8 mouse cellular contexts compared by ENCODE assay signal in genomic region chr10:105840928-105841888, GRCm38 (mm10). TPM values are rescaled to one million over a fixed set of nuclear protein-coding genes. Genes with fewer than 3 reads are reported as not detected.
A peak's percentile ranks its signal among the peaks of the same experiment; 100 is the strongest.
DNase-seq lines count a peak whose midpoint lies in the region; ATAC-seq lines count a peak whose summit lies in the region.

Gene Ccdc59, plus strand, starts transcription at chr10:105841067.
Gene Mettl25, minus strand, starts transcription at chr10:105841380.

- H3K9me3 ChIP-seq in forebrain, embryonic 14.5 days (replicated peaks; ENCODE audit: control insufficient read depth, low read length): no peaks in the 10 kb centered on the region
- H3K9me3 ChIP-seq in neural tube, embryonic 15.5 days (replicated peaks): no peaks in the 10 kb centered on the region

- peak within 1 kb of the TSS; percentile 72 for H3K4me2 ChIP-seq in forebrain, embryonic 14.5 days (ENCODE audit: low read length)
- H3K4me2 ChIP-seq in neural tube, embryonic 15.5 days: peak within 1 kb of the TSS; percentile 74

- H3K36me3 ChIP-seq in forebrain, embryonic 14.5 days (ENCODE audit: control insufficient read depth, insufficient read depth, low read length): peaks cover 32% of the 10 kb centered on the region
- peaks cover 30% of the 10 kb centered on the region for H3K36me3 ChIP-seq in neural tube, embryonic 15.5 days

- DNase-seq in ES-CJ7 (ENCODE audit: low read depth, low spot score): peak; percentile 95
- peak; percentile 96 for DNase-seq in cerebellum, adult 11 months
- DNase-seq in forebrain, embryonic 14.5 days (ENCODE audit: low spot score): peak; percentile 98
- peak; percentile 97 to 98 for DNase-seq in heart, postnatal 14 days
- peak; percentile 98 for DNase-seq in layer of hippocampus, adult 11-12 months (ENCODE audit: low spot score)
- peak; percentile 97 for DNase-seq in lung, adult 18-20 months
- DNase-seq in testis, postnatal 14 days (ENCODE audit: low spot score): peak; percentile 97

- under 1% methylated on average over 89 of the region's 90 CpGs for WGBS in forebrain, embryonic 14.5 days
- 1% methylated on average over 90 of the region's 90 CpGs for WGBS in neural tube, embryonic 15.5 days

- H3K9ac ChIP-seq in forebrain, embryonic 14.5 days (ENCODE audit: low read length): peak within 1 kb of the TSS; percentile 78
- peak within 1 kb of the TSS; percentile 77 for H3K9ac ChIP-seq in neural tube, embryonic 15.5 days (replicated peaks)

- peak within 1 kb of the TSS; percentile 60 for H3K4me3 ChIP-seq in forebrain, embryonic 14.5 days (ENCODE audit: low read depth, low read length)
- peak within 1 kb of the TSS; percentile 56 for H3K4me3 ChIP-seq in neural tube, embryonic 15.5 days (replicated peaks)

- intact Hi-C loops in heart, postnatal 14 days (cut with DNase I): no loop called here

- H3K27me3 ChIP-seq in forebrain, embryonic 14.5 days (replicated peaks; ENCODE audit: control insufficient read depth, insufficient read depth, low read length): no peaks in the 10 kb centered on the region
- no peaks in the 10 kb centered on the region for H3K27me3 ChIP-seq in neural tube, embryonic 15.5 days (replicated peaks)

- peak within 1 kb of the TSS; percentile 94 for H3K27ac ChIP-seq in forebrain, embryonic 14.5 days (ENCODE audit: low read depth, low read length)
- H3K27ac ChIP-seq in neural tube, embryonic 15.5 days (replicated peaks): peak within 1 kb of the TSS; percentile 99

- H3K4me1 ChIP-seq in forebrain, embryonic 14.5 days (ENCODE audit: control insufficient read depth, insufficient read depth, low read length): peaks cover 11% of the 10 kb centered on the region
- peaks cover 23% of the 10 kb centered on the region for H3K4me1 ChIP-seq in neural tube, embryonic 15.5 days

- ATAC-seq in forebrain, embryonic 14.5 days: peak; percentile 98
- ATAC-seq in neural tube, embryonic 15.5 days (ENCODE audit: low FRiP score): peak; percentile 98

RNA-seq across cellular contexts. Expression of gene Ccdc59, which starts in this region (rescaled TPM):
- 47.4 and 52.5 TPM in 2 replicates for polyA plus RNA-seq in forebrain, embryonic 14.5 days (2014; fragmentation: Nextera tagmentation; extraction: Ambion mirVana)
- 1 to 10 TPM; 9.7 to 9.8 TPM for total RNA-seq in heart, postnatal 14 days (2021)
- polyA plus RNA-seq in neural tube, embryonic 15.5 days (2015; fragmentation: Nextera tagmentation; extraction: Ambion mirVana): 43.3 and 49.4 TPM in 2 replicates

RNA-seq across cellular contexts. Expression of gene Mettl25, which starts in this region (rescaled TPM):
- 14.5 and 16.1 TPM in 2 replicates for polyA plus RNA-seq in forebrain, embryonic 14.5 days (2014; fragmentation: Nextera tagmentation; extraction: Ambion mirVana)
- total RNA-seq in heart, postnatal 14 days (2021): 1 to 10 TPM; 4.7 to 5.5 TPM
- 15.4 and 16.4 TPM in 2 replicates for polyA plus RNA-seq in neural tube, embryonic 15.5 days (2015; fragmentation: Nextera tagmentation; extraction: Ambion mirVana)

Comparison
In these comparisons a context has a peak if more than half of its experiments do, and no peak if none do; other contexts are left out.
1. Peak in every context shown above with its lines: DNase-seq, ATAC-seq, H3K4me3 ChIP-seq and H3K27ac ChIP-seq.